Mouse (Mus musculus): ENCODE data around the gene Gnat1. TPM values are rescaled to one million over a fixed set of nuclear protein-coding genes. Genes with fewer than 3 reads are reported as not detected.

The Gnat1 gene
- polyA plus RNA-seq, 1 experiment from 2014 or later = 2.6 TPM

- peak; percentile 81 for ATAC-seq (ENCODE audit: low FRiP score)
- Histone ChIP-seq H3K9ac (peak overlapping the region; percentile 56), H3K4me3 (peak overlapping the region; percentile 40), H3K4me2 (replicated peaks) (peak overlapping the region; percentile 80), H3K4me1 (peaks cover 48% of the 10 kb centered on the region), H3K27ac (peak overlapping the region; percentile 23; the same call in 1 of the 2 replicates), H3K36me3 (no peaks in the 10 kb centered on the region), H3K27me3 (peaks cover 41% of the 10 kb centered on the region), H3K9me3 (replicated peaks) (no peaks in the 10 kb centered on the region)
- under 1% methylated on average over 24 of the region's 24 CpGs for WGBS
These were observed 12.3 kb downstream of the Gnat1 start for GRCm38 (mm10) chr9:107667219-107667618.

GRCm38 (mm10) chr9:107666751-107667205 is 12.7 kb downstream of the Gnat1 start:
- peaks cover 48% of the 10 kb centered on the region for H3K4me1 ChIP-seq
- peaks cover 41% of the 10 kb centered on the region for H3K27me3 ChIP-seq
- H3K4me2 ChIP-seq (replicated peaks) = peak overlapping the region; percentile 80
- peak; percentile 17; the same call in 1 of the 2 replicates for ATAC-seq (ENCODE audit: low FRiP score)
- H3K9me3 ChIP-seq (replicated peaks) = no peaks in the 10 kb centered on the region
- WGBS = under 1% methylated on average over 30 of the region's 30 CpGs
- H3K36me3 ChIP-seq = no peaks in the 10 kb centered on the region
- peak overlapping the region; percentile 56 for H3K9ac ChIP-seq
- peak overlapping the region; percentile 23; the same call in 1 of the 2 replicates for H3K27ac ChIP-seq
- peak overlapping the region; percentile 40 for H3K4me3 ChIP-seq

- H3K36me3 ChIP-seq = no peaks in the 10 kb centered on the region
- no peaks in the 10 kb centered on the region for H3K9me3 ChIP-seq (replicated peaks)
- H3K4me3 ChIP-seq = no peak overlapping the region
- H3K27me3 ChIP-seq = peaks cover 41% of the 10 kb centered on the region
- H3K27ac ChIP-seq = no peak overlapping the region
- ATAC-seq (ENCODE audit: low FRiP score) = no peak
- H3K4me2 ChIP-seq (replicated peaks) = 0 out of 2 replicates have a peak overlapping the region, but pooled peaks have one; percentile 80
- WGBS = 81% methylated on average over 7 of the region's 7 CpGs
- H3K4me1 ChIP-seq = peaks cover 49% of the 10 kb centered on the region
- H3K9ac ChIP-seq = no peak overlapping the region
These were observed 14.2 kb downstream of the Gnat1 start for GRCm38 (mm10) chr9:107665308-107665707.

- no peak overlapping the region for H3K27ac ChIP-seq
- H3K4me1 ChIP-seq = peaks cover 47% of the 10 kb centered on the region
- peaks cover 33% of the 10 kb centered on the region for H3K27me3 ChIP-seq
- H3K4me2 ChIP-seq (replicated peaks) = 0 out of 2 replicates have a peak overlapping the region, but pooled peaks have one; percentile 7
- H3K4me3 ChIP-seq = no peak overlapping the region
- no peaks in the 10 kb centered on the region for H3K36me3 ChIP-seq
- no peak for ATAC-seq (ENCODE audit: low FRiP score)
- no peaks in the 10 kb centered on the region for H3K9me3 ChIP-seq (replicated peaks)
- no peak overlapping the region for H3K9ac ChIP-seq
- WGBS = 39% methylated on average over 9 of the region's 9 CpGs
These were observed 16.0 kb downstream of the Gnat1 start for GRCm38 (mm10) chr9:107663525-107663924.

GRCm38 (mm10) chr9:107662342-107662741 is 17.2 kb downstream of the Gnat1 start:
- WGBS = 85% methylated on average over 8 of the region's 8 CpGs
- H3K27ac ChIP-seq = no peak overlapping the region

GRCm38 (mm10) chr9:107660777-107661176 is 18.7 kb downstream of the Gnat1 start:
- no peak for ATAC-seq (ENCODE audit: low FRiP score)
- H3K4me2 ChIP-seq (replicated peaks) = no peak overlapping the region
- peaks cover 8% of the 10 kb centered on the region for H3K27me3 ChIP-seq
- no peak overlapping the region for H3K4me3 ChIP-seq
- no peak overlapping the region for H3K27ac ChIP-seq
- H3K9me3 ChIP-seq (replicated peaks) = no peaks in the 10 kb centered on the region
- 58% methylated on average over 3 of the region's 3 CpGs for WGBS
- H3K36me3 ChIP-seq = no peaks in the 10 kb centered on the region
- peaks cover 19% of the 10 kb centered on the region for H3K4me1 ChIP-seq
- no peak overlapping the region for H3K9ac ChIP-seq

More at GRCm38 (mm10) chr9:107662342-107662741, 17.2 kb downstream of the Gnat1 start:
- Histone ChIP-seq H3K4me1 (peaks cover 35% of the 10 kb centered on the region), H3K4me3 (no peak overlapping the region), H3K27me3 (peaks cover 23% of the 10 kb centered on the region), H3K36me3 (no peaks in the 10 kb centered on the region), H3K4me2 (replicated peaks) (no peak overlapping the region), H3K9me3 (replicated peaks) (no peaks in the 10 kb centered on the region), H3K9ac (no peak overlapping the region)
- ATAC-seq (ENCODE audit: low FRiP score) = no peak

- no peaks in the 10 kb centered on the region for H3K27me3 ChIP-seq
- ATAC-seq (ENCODE audit: low FRiP score) = no peak
- 79% methylated on average over 3 of the region's 3 CpGs for WGBS
- H3K9me3 ChIP-seq (replicated peaks) = no peaks in the 10 kb centered on the region
- H3K4me3 ChIP-seq = no peak overlapping the region
- H3K4me1 ChIP-seq = peaks cover 18% of the 10 kb centered on the region
- H3K36me3 ChIP-seq = no peaks in the 10 kb centered on the region
- no peak overlapping the region for H3K27ac ChIP-seq
- H3K4me2 ChIP-seq (replicated peaks) = no peak overlapping the region
- no peak overlapping the region for H3K9ac ChIP-seq
These were observed 19.6 kb downstream of the Gnat1 start for GRCm38 (mm10) chr9:107659961-107660360.

- Histone ChIP-seq H3K4me3 (no peak overlapping the region), H3K9ac (no peak overlapping the region), H3K9me3 (replicated peaks) (no peaks in the 10 kb centered on the region), H3K4me2 (replicated peaks) (no peak overlapping the region), H3K36me3 (no peaks in the 10 kb centered on the region), H3K27me3 (no peaks in the 10 kb centered on the region), H3K27ac (no peak overlapping the region), H3K4me1 (peaks cover 18% of the 10 kb centered on the region)
- WGBS = 69% methylated on average over 10 of the region's 10 CpGs
- ATAC-seq (ENCODE audit: low FRiP score) = no peak
These were observed 20.0 kb downstream of the Gnat1 start for GRCm38 (mm10) chr9:107659551-107659950.

GRCm38 (mm10) chr9:107658096-107658495 is 21.4 kb downstream of the Gnat1 start:
- WGBS = 87% methylated on average over 6 of the region's 6 CpGs
- H3K9me3 ChIP-seq (replicated peaks) = no peaks in the 10 kb centered on the region
- ATAC-seq (ENCODE audit: low FRiP score) = no peak

GRCm38 (mm10) chr9:107657144-107657543 is 22.4 kb downstream of the Gnat1 start:
- no peak overlapping the region for H3K4me3 ChIP-seq
- no peak overlapping the region for H3K9ac ChIP-seq
- H3K9me3 ChIP-seq (replicated peaks) = no peaks in the 10 kb centered on the region
- no peaks in the 10 kb centered on the region for H3K27me3 ChIP-seq
- 84% methylated on average over 5 of the region's 5 CpGs for WGBS
- no peak for ATAC-seq (ENCODE audit: low FRiP score)
- 0 out of 2 replicates have a peak, but pooled peaks cover 9% of the 10 kb centered on the region for H3K4me1 ChIP-seq
- H3K27ac ChIP-seq = no peak overlapping the region
- no peak overlapping the region for H3K4me2 ChIP-seq (replicated peaks)
- no peaks in the 10 kb centered on the region for H3K36me3 ChIP-seq

More at GRCm38 (mm10) chr9:107658096-107658495, 21.4 kb downstream of the Gnat1 start:
- Histone ChIP-seq H3K4me3 (no peak overlapping the region), H3K36me3 (no peaks in the 10 kb centered on the region), H3K4me1 (0 out of 2 replicates have a peak, but pooled peaks cover 9% of the 10 kb centered on the region), H3K27ac (no peak overlapping the region), H3K27me3 (no peaks in the 10 kb centered on the region), H3K9ac (no peak overlapping the region), H3K4me2 (replicated peaks) (no peak overlapping the region)

GRCm38 (mm10) chr9:107654585-107654984 is 24.9 kb downstream of the Gnat1 start:
- Histone ChIP-seq H3K9ac (no peak overlapping the region), H3K4me3 (no peak overlapping the region), H3K9me3 (replicated peaks) (no peaks in the 10 kb centered on the region), H3K27me3 (no peaks in the 10 kb centered on the region), H3K4me2 (replicated peaks) (no peak overlapping the region), H3K36me3 (no peaks in the 10 kb centered on the region), H3K4me1 (peaks cover 21% of the 10 kb centered on the region), H3K27ac (no peak overlapping the region)
- WGBS = 88% methylated on average over 4 of the region's 4 CpGs
- ATAC-seq (ENCODE audit: low FRiP score) = no peak

GRCm38 (mm10) chr9:107653474-107653873 is 26.0 kb downstream of the Gnat1 start:
- Histone ChIP-seq H3K36me3 (no peaks in the 10 kb centered on the region), H3K9ac (no peak overlapping the region), H3K27me3 (no peaks in the 10 kb centered on the region), H3K9me3 (replicated peaks) (no peaks in the 10 kb centered on the region), H3K27ac (no peak overlapping the region), H3K4me2 (replicated peaks) (no peak overlapping the region), H3K4me3 (no peak overlapping the region), H3K4me1 (peaks cover 17% of the 10 kb centered on the region)
- 79% methylated on average over 2 of the region's 2 CpGs for WGBS
- no peak for ATAC-seq (ENCODE audit: low FRiP score)

Measured in hindbrain, embryonic 12.5 days (tissue).